1 mouse cellular context compared by ENCODE assay signal in the genomic region with DNA sequence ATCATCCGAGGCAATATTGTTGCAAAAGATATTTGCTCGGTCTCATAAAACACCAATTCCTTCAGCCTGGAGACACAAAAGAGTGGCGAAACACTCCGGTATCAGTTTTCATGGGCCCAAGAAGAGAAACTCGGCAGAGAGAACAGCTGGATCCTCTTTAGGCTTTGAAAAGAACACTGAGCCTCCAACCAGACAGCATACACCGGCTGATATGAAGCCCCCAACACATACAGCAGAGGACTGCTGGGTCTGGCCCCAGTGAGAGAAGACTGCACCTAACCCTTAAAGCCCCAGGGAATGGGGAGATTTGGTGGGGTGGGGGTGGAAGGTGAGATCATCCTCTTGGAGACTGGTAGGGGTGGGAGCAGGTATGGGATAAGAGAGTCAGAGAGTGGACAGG.
TF ChIP-seq lines count a peak whose summit lies in the region.

No protein-coding gene starts in this region.

TF ChIP-seq in MEL, 35 proteins besides CTCF, POLR2A, EP300 and RAD21 (continued from another document):
- TF ChIP-seq NELFE (IDR thresholded peaks at IDR 0.05; ENCODE audit: low read depth, low read length): 0 out of 2 replicates have a peak, but pooled peaks have one; percentile 5
